Mouse (Mus musculus): ENCODE measurements around the gene Ckb. TPM values are rescaled to one million over a fixed set of nuclear protein-coding genes. Genes with fewer than 3 reads are reported as not detected.
"Not testable (repeated sequence)": the region's sequence is repeated elsewhere in the genome, so short reads cannot be mapped to it uniquely, and the experiment has no call there.

Gene Ckb
- polyA plus RNA-seq, 1 experiment from 2014 or later: 953 TPM

DNA sequence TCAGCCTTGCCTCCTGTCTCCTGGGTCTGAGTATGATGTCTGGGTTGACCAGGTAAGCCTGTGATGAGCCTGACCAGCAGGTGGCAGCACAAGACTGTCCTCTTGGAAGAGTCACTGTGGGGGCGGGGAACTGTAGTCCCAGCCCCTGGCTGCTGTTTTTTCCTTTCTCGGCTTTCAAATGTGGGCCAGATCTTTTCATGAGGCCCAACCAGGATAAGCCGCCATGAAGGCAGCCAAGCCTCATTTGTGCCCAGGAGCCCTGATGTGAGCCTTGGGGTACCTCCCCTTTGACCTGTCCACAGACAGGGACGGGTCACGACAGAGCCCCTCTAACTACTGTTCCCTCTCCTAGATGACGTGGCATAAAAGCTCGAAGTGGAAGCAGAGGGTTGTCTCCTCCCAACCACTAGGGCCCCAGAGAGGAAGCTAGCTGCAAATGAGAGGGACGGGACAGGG lies 3.7 kb downstream of the Ckb start:
- Histone ChIP-seq H3K27ac (ENCODE audit: low read length) (peak overlapping the region; percentile 88), H3K36me3 (ENCODE audit: control insufficient read depth, insufficient read depth, low read length) (no peaks in the 10 kb centered on the region), H3K4me2 (ENCODE audit: low read depth, low read length) (peak overlapping the region; percentile 88), H3K9me3 (ENCODE audit: control insufficient read depth, low read length) (no peaks in the 10 kb centered on the region), H3K9ac (ENCODE audit: low read depth, low read length) (peak overlapping the region; percentile 55), H3K4me1 (ENCODE audit: control insufficient read depth, insufficient read depth, low read length) (peaks cover 43% of the 10 kb centered on the region), H3K4me3 (ENCODE audit: low read length) (peak overlapping the region; percentile 23; the same call in 1 of the 2 replicates), H3K27me3 (replicated peaks; ENCODE audit: control insufficient read depth, insufficient read depth, low read length) (no peaks in the 10 kb centered on the region)
- 7% methylated on average over 8 of the region's 8 CpGs for WGBS
- peak; percentile 61 for ATAC-seq

DNA sequence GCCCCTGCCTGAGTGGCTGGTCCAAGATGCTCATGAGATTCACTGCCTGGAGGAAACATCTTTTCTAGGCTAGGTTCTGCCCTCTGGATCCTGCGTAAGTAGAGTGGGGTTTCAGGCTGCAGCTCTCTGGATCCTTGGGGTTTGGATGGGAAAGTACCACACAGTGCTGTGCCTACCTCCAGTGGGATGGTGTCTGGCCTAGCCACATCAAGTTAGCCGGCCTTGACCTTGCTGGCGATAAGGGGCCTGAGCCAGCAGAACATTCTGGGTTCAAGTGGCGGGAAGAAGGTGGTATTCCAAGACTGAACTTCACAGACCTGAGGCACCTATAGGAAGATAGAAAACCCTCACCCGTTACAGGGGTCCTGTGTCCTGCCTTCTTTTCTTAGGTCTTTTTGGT lies 4.7 kb downstream of the Ckb start:
- ATAC-seq: no peak
- H3K4me1 ChIP-seq (ENCODE audit: control insufficient read depth, insufficient read depth, low read length): peaks cover 42% of the 10 kb centered on the region
- 95% methylated on average over 5 of the region's 5 CpGs for WGBS
- H3K9me3 ChIP-seq (ENCODE audit: control insufficient read depth, low read length): no peaks in the 10 kb centered on the region
- H3K27ac ChIP-seq (ENCODE audit: low read length): no peak overlapping the region
- no peak overlapping the region for H3K9ac ChIP-seq (ENCODE audit: low read depth, low read length)
- H3K4me2 ChIP-seq (ENCODE audit: low read depth, low read length): no peak overlapping the region
- no peaks in the 10 kb centered on the region for H3K36me3 ChIP-seq (ENCODE audit: control insufficient read depth, insufficient read depth, low read length)
- no peak overlapping the region for H3K4me3 ChIP-seq (ENCODE audit: low read length)
- no peaks in the 10 kb centered on the region for H3K27me3 ChIP-seq (replicated peaks; ENCODE audit: control insufficient read depth, insufficient read depth, low read length)

GRCm38 (mm10) chr12:111666380-111666779 lies 5.8 kb downstream of the Ckb start:
- H3K4me1 ChIP-seq (ENCODE audit: control insufficient read depth, insufficient read depth, low read length): peaks cover 41% of the 10 kb centered on the region

DNA sequence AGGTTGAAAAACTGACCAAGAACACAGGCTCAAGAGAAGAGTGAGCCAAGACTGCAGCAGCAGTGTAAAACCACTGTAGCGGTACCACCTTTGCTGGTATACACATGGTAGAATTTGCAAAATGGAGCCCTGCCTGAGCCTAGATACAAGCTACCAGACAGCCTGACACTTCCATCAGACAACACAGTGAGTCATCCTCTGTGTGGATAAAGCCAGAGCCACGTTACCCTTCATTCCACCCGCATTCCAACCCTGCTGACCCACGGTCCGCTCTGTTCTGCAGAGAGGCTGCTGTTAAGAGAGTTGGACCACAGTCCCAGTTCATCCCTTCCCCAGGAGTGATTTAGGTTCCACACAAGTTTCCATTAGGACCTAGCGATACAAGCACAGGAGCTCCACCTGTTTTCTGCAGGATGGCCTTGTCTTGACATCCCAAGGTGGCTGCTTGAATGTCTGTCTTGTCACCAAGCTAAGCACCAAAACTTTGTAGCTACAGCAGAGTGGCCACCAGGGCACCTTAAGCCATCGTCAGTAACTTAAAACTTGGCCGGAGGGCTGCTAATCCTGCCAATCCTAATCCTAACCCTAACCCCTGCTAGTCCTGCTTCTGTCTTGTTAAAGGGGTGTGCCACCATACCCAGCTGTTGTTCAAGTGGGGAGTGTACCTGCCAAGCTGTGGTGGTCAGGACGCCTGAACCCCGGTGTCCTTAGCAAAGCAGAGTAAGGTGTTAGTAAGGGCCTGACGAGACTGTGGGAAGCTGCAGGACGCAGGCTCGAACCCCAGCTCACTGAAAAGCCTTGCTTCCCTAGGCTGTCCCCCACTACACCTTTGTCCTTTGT lies 6.9 kb downstream of the Ckb start:
- WGBS: 79% methylated on average over 13 of the region's 13 CpGs
- Histone ChIP-seq H3K27me3 (replicated peaks; ENCODE audit: control insufficient read depth, insufficient read depth, low read length) (no peaks in the 10 kb centered on the region), H3K4me3 (ENCODE audit: low read length) (no peak overlapping the region), H3K4me1 (ENCODE audit: control insufficient read depth, insufficient read depth, low read length) (peaks cover 34% of the 10 kb centered on the region), H3K36me3 (ENCODE audit: control insufficient read depth, insufficient read depth, low read length) (no peaks in the 10 kb centered on the region), H3K27ac (ENCODE audit: low read length) (no peak overlapping the region), H3K9me3 (ENCODE audit: control insufficient read depth, low read length) (no peaks in the 10 kb centered on the region), H3K9ac (ENCODE audit: low read depth, low read length) (no peak overlapping the region), H3K4me2 (ENCODE audit: low read depth, low read length) (no peak overlapping the region)
- no peak for ATAC-seq

More at GRCm38 (mm10) chr12:111666380-111666779, 5.8 kb downstream of the Ckb start:
- Histone ChIP-seq H3K4me2 (ENCODE audit: low read depth, low read length) (no peak overlapping the region), H3K27ac (ENCODE audit: low read length) (no peak overlapping the region), H3K9me3 (ENCODE audit: control insufficient read depth, low read length) (no peaks in the 10 kb centered on the region), H3K9ac (ENCODE audit: low read depth, low read length) (no peak overlapping the region), H3K27me3 (replicated peaks; ENCODE audit: control insufficient read depth, insufficient read depth, low read length) (no peaks in the 10 kb centered on the region), H3K4me3 (ENCODE audit: low read length) (no peak overlapping the region), H3K36me3 (ENCODE audit: control insufficient read depth, insufficient read depth, low read length) (no peaks in the 10 kb centered on the region)
- ATAC-seq: no peak
- WGBS: 67% methylated on average over 13 of the region's 13 CpGs

GRCm38 (mm10) chr12:111664144-111664634 lies 7.9 kb downstream of the Ckb start:
- Histone ChIP-seq H3K27ac (ENCODE audit: low read length) (peak overlapping the region; percentile 53), H3K4me3 (ENCODE audit: low read length) (no peak overlapping the region)

DNA sequence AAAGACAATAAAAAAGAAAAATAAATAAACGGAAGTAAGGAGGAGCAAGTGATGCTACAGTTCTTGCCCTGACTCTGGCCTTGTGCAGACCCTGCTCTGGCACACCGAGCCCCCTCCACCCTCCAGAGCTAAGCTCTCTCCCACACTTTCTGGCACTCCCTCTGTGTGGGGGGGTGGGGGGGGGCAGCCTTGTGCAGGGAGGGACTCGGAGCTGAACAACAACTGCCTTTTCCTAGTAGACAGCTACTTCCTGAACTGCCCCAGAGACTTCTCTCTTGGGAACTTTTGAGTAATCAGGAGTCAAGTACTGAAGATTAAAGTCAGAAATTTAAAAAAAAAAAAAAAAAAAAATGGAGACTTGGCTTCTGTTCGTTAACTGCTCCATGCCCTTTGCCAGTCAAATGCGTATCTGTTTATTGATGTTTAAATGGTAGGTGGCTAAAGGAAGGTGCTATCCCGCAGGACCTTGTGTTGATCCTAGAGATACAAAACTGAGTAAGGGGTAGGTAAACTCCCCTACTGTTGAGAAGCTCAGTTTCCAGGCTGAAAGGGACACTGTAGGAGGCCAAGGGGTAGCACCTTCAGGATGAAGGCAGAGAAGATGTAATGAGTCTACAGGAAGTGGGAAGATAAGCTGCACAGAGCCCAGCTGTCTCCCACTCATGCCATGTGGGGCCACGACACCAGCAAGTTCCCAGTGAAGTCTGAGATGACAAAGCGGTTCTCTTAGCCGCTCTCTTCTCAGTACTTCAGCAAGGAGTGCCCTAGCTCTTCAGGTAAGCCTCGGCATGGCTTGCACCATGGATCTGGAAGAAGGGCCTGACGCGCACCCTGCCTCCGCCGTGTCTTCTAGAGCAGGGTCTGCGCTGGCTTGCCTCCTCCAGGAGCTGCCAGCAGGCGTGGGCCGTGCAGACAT lies 8.7 kb downstream of the Ckb start:
- H3K27me3 ChIP-seq (replicated peaks; ENCODE audit: control insufficient read depth, insufficient read depth, low read length): no peaks in the 10 kb centered on the region
- 0 out of 2 replicates have a peak, but pooled peaks have one; percentile 5 for ATAC-seq
- WGBS: 48% methylated on average over 17 of the region's 17 CpGs
- no peak overlapping the region for H3K4me2 ChIP-seq (ENCODE audit: low read depth, low read length)
- H3K4me3 ChIP-seq (ENCODE audit: low read length): no peak overlapping the region
- peaks cover 18% of the 10 kb centered on the region for H3K4me1 ChIP-seq (ENCODE audit: control insufficient read depth, insufficient read depth, low read length)
- no peaks in the 10 kb centered on the region for H3K36me3 ChIP-seq (ENCODE audit: control insufficient read depth, insufficient read depth, low read length)
- H3K9me3 ChIP-seq (ENCODE audit: control insufficient read depth, low read length): no peaks in the 10 kb centered on the region
- peak overlapping the region; percentile 53 for H3K27ac ChIP-seq (ENCODE audit: low read length)
- peak overlapping the region; percentile 39; the same call in 1 of the 2 replicates for H3K9ac ChIP-seq (ENCODE audit: low read depth, low read length)

More at GRCm38 (mm10) chr12:111664144-111664634, 7.9 kb downstream of the Ckb start:
- Histone ChIP-seq H3K9me3 (ENCODE audit: control insufficient read depth, low read length) (no peaks in the 10 kb centered on the region), H3K9ac (ENCODE audit: low read depth, low read length) (peak overlapping the region; percentile 39; the same call in 1 of the 2 replicates), H3K4me2 (ENCODE audit: low read depth, low read length) (no peak overlapping the region), H3K27me3 (replicated peaks; ENCODE audit: control insufficient read depth, insufficient read depth, low read length) (no peaks in the 10 kb centered on the region), H3K4me1 (ENCODE audit: control insufficient read depth, insufficient read depth, low read length) (peaks cover 25% of the 10 kb centered on the region), H3K36me3 (ENCODE audit: control insufficient read depth, insufficient read depth, low read length) (no peaks in the 10 kb centered on the region)
- whole genome bisulfite sequencing: 23% methylated on average over 6 of the region's 6 CpGs
- ATAC-seq: peak; percentile 57

DNA sequence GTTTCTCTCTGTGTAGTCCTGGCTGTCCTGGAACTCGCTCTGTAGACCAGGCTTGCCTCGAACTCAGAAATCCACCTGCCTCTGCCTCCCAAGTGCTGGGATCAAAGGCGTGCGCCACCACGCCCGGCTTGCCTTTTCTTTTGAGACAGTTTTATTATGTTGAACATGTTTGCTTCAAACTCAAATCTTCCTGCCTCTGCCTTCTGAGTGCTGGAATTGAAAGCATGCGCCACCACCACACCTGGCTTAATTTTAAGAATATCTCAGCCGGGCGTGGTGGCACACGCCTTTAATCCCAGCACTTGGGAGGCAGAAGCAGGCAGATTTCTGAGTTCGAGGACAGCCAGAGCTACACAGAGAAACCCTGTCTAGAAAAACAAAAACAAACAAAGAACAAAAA lies 10.6 kb downstream of the Ckb start:
- H3K27ac ChIP-seq (ENCODE audit: low read length); H3K27me3 ChIP-seq (replicated peaks; ENCODE audit: control insufficient read depth, insufficient read depth, low read length); H3K4me2 ChIP-seq (ENCODE audit: low read depth, low read length); H3K9me3 ChIP-seq (ENCODE audit: control insufficient read depth, low read length); ATAC-seq; H3K36me3 ChIP-seq (ENCODE audit: control insufficient read depth, insufficient read depth, low read length); H3K4me3 ChIP-seq (ENCODE audit: low read length); H3K9ac ChIP-seq (ENCODE audit: low read depth, low read length): not testable (repeated sequence)
- peaks cover 18% of the 10 kb centered on the region for H3K4me1 ChIP-seq (ENCODE audit: control insufficient read depth, insufficient read depth, low read length)
- 97% methylated on average over 11 of the region's 11 CpGs for WGBS

DNA sequence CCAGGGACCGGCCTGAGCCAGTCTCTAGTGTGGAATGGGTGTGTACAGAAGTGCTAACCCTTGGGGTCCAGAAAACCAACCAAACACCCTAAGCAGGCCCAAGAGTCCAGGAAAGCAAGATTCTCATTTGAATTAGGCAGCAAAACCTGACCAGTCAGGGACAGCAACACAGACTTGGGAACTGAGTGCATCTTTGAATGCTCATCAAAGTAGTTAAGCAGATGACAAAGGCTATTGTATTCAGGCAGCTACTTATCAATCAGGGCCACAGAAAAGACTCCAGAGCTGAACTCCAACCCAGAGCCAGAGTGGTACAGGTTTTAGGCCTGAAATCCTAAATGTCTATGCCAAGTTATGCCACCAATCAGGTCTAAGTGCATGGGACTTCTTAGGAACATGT lies 11.5 kb downstream of the Ckb start:
- H3K4me3 ChIP-seq (ENCODE audit: low read length): no peak overlapping the region
- no peaks in the 10 kb centered on the region for H3K27me3 ChIP-seq (replicated peaks; ENCODE audit: control insufficient read depth, insufficient read depth, low read length)
- peaks cover 18% of the 10 kb centered on the region for H3K4me1 ChIP-seq (ENCODE audit: control insufficient read depth, insufficient read depth, low read length)
- 97% methylated on average over 1 of the region's 1 CpGs for WGBS
- H3K36me3 ChIP-seq (ENCODE audit: control insufficient read depth, insufficient read depth, low read length): peaks cover 7% of the 10 kb centered on the region
- no peak for ATAC-seq
- no peaks in the 10 kb centered on the region for H3K9me3 ChIP-seq (ENCODE audit: control insufficient read depth, low read length)
- H3K9ac ChIP-seq (ENCODE audit: low read depth, low read length): no peak overlapping the region
- no peak overlapping the region for H3K27ac ChIP-seq (ENCODE audit: low read length)
- no peak overlapping the region for H3K4me2 ChIP-seq (ENCODE audit: low read depth, low read length)

- Histone ChIP-seq H3K36me3 (ENCODE audit: control insufficient read depth, insufficient read depth, low read length) (peaks cover 7% of the 10 kb centered on the region), H3K4me1 (ENCODE audit: control insufficient read depth, insufficient read depth, low read length) (peaks cover 13% of the 10 kb centered on the region), H3K9ac (ENCODE audit: low read depth, low read length) (no peak overlapping the region), H3K27me3 (replicated peaks; ENCODE audit: control insufficient read depth, insufficient read depth, low read length) (no peaks in the 10 kb centered on the region), H3K27ac (ENCODE audit: low read length) (no peak overlapping the region), H3K4me3 (ENCODE audit: low read length) (no peak overlapping the region), H3K9me3 (ENCODE audit: control insufficient read depth, low read length) (no peaks in the 10 kb centered on the region), H3K4me2 (ENCODE audit: low read depth, low read length) (no peak overlapping the region)
- no peak for ATAC-seq
- 92% methylated on average over 4 of the region's 4 CpGs for WGBS
Observed at GRCm38 (mm10) chr12:111659331-111659730, 12.8 kb downstream of the Ckb start.

All from intestine, embryonic 16.5 days (tissue).